Mouse (Mus musculus): ENCODE data around the gene Abcc9. TPM values are rescaled to one million over a fixed set of nuclear protein-coding genes. Genes with fewer than 3 reads are reported as not detected.

The Abcc9 gene
- total RNA-seq (2021): 1 to 10 TPM; 4.2 to 4.8 TPM

DNA sequence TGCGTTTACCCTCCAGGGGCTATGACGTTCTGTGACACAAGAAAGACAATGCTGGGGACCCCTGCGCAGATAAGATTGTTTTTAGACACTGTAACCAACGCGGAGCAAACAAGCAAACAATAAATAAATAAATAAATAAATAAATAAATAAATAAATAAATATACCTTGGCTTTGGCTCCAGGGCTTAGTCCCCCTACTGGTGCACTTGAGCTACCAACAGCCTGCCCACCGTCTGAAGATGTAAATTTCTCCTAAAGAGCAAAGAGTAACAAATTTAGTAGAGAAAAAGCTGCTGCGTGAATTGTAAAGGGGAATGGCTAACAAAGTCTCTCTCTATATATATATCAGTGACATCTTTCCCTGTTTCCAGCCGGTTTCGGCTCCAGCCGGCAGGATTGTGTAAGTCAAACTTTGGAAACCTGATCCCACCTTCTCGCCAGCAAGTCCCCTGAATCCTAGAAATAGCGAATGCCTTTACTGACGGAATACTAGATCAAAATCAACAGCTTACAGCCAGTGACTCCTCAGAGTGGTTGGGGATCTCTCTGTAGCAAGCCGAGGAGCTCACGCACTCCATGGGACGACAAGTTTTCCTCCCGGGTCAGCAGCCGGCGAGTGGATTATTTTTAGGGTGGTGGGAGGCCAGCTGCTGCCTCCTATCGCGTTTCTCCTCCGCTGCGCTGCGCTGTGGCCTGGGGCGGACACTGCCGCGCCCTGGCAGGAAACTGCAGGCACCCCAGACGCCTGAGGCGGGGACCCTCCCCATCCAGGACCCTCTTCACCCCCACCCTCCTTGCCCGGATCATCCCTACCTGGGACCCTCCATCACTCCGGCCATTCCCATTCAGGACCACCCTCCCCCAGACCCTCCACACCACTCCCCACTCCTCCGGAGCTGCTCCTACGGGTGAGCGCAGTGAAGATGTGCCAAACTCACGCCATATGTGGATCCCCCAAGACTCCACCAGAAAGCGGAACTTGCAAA, at the start of gene Abcc9:
Gene Abcc9, minus strand, starts transcription at position 664 of the 986 bp plus-strand sequence.
- intact Hi-C loops (cut with DNase I): no loop called here

DNA sequence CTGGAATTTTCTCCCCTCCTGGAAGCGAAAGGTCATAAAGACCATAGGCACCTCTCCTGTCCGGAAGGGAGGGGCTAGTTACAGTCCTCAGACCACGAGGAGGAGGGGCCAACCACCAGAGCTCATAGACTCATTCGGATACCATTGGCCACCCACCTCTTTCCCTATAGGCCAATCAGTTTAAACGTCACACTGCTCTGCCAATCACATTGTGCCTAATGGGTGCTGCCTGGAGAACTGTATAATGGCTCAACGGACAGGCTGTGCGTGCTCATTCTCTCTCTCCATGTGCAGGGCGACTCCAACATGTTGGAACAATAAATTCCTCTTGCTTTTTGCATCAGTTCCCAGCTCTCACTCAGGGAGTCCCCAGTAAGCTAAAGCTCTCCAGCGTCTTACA, 49.2 kb upstream of the Abcc9 start:
- DNase-seq (ENCODE audit: low spot score in 2 of 2): no peak
- intact Hi-C loops (cut with DNase I): no loop called here

More for the DNA sequence above, at the start of gene Abcc9:
- DNase-seq (ENCODE audit: low spot score in 2 of 2): peak in 1 of 2 experiments; percentile 13

DNA sequence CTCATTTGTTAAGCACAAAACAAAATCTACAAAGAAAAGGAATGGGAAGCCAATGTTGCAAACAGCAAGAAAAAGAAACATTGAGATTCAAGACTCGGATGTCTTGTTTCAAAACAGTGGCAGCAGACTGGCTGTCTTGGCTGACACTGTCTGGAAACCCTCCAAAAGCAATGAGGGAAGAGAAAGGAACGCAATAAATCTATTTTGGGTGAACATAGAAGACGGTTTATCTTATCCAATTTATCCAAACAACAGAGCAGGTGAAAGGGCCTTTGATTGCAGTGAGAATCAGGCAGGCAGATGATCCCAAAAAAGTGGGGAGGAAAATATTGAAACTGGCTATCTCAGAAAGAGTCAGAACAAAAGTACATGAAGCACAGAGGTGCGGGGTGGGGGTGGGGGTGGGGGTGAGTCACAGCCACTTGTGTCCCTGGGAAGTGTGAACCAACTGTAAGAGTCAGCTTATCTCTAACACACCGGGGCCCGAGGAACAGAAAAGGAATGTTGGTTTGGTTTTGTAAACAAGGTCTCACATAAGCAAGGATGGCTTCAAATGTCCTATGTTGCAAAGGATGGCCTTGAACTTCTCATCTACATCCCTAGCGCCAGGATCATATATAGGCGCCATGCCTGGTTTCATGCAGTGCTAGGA, 46.1 kb upstream of the Abcc9 start:
- no peak for DNase-seq (ENCODE audit: low spot score in 2 of 2)
- intact Hi-C loops (cut with DNase I): loop anchor here (10.0 kb wide), 1 partner anchor 363 kb away; the partner anchor contains the start of genes Golt1b and Recql

DNA sequence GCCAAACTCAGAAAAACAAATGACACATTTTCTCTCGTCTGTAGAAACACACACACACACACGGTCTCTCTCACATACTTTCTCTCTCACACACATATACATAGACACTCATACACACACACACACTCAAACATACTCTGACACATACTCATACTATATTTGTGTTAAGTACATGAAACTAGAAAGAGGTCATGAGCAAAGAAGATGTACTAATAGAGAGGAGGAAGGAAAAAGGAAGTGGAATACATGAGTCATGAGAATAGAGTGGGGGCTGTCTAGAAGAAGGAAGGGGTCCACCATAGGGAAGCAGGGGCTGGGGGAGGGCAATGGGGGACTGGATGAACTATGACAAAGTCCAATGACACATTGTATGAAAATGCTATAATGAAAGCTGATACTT, 45.0 kb upstream of the Abcc9 start:
- intact Hi-C loops (cut with DNase I): loop anchor here (10.0 kb wide), 1 partner anchor 362 kb away; the partner anchor contains the start of genes Golt1b and Recql

DNA sequence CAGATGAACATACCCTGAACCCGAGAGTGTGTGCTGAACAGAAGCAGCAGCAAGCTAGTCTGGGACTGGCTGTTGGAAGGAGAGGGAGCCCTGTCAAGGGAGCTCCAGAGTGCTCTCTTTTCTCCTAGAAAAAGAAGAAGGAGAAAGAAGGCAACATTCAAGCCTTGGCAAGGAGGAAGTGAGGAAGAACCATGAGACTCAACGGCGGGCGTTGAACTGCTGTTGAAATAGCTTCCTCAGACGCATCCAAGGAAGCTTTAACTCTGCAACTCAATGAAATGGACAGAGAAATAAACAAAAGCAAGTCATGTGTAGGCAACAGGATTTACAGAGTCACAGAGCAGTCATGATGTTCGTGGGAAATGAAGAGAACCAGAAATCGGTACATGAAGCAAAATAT, 44.6 kb upstream of the Abcc9 start:
- no peak for DNase-seq (ENCODE audit: low spot score in 2 of 2)
- intact Hi-C loops (cut with DNase I): loop anchor here (10.0 kb wide), 1 partner anchor 362 kb away; the partner anchor contains the start of genes Golt1b and Recql

More for the DNA sequence above, 45.0 kb upstream of the Abcc9 start:
- DNase-seq (ENCODE audit: low spot score in 2 of 2): no peak

DNA sequence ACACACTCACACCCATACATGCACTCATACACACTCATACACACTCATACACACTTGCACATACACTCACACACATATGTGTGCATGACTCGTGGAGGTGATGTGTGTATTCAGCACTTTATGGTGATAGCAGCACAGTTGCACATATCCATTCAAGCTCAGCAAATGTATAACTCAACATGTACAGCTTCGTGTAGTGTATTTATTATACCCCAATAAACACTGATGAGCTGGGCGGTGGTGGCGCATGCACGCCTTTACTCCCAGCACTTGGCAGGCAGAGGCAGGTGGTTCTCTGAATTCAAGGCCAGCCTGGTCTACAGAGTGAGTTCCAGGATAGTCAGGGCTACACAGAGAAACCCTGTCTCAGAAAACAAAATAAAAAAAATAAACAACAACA, 43.4 kb upstream of the Abcc9 start:
- no peak for DNase-seq (ENCODE audit: low spot score in 2 of 2)
- intact Hi-C loops (cut with DNase I): loop anchor here (10.0 kb wide), 1 partner anchor 361 kb away; the partner anchor contains the start of genes Golt1b and Recql

DNA sequence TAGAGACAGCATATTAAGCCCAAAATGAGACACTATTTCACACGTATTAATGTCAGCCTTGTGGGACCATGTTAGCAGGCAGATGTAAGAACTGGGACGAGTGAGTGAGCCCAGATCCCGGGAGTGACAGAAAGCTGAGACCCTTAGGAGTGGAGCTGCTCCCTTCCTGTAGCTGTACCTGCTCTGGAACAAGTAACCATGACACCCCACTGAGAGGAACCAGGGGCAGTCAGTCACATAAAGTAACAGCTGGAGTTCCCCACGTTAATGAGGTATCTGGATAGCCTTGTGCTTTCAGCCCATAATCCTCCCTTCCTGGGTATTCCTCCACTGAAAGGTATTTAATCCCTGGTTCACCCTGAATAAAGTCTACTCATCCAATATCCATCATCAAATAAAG, 41.1 kb upstream of the Abcc9 start:
- intact Hi-C loops (cut with DNase I): loop anchor here (10.0 kb wide), 1 partner anchor 358 kb away; the partner anchor contains the start of genes Golt1b and Recql

DNA sequence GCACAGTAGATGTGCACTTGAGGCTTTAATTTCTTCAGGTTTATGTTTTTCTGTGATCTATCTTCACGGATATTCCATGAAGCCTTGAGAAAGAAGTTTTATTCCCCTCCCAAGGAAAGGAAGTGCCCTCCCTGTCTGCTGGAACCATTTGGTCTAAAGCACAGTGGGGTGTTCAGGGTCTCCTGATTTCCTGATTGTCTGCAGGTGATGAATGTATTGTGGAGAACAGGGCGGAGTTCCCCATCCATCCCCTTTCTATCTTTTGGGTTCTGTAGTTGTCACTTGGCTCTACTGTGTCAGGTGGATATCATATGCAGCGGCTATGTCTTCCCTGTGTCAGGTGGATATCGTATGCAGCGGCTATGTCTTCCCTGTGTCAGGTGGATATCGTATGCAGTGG, 39.6 kb upstream of the Abcc9 start:
- intact Hi-C loops (cut with DNase I): loop anchor here (10.0 kb wide), 1 partner anchor 357 kb away; the partner anchor contains the start of genes Golt1b and Recql
- DNase-seq (ENCODE audit: low spot score in 2 of 2): no peak

More for the DNA sequence above, 41.1 kb upstream of the Abcc9 start:
- DNase-seq (ENCODE audit: low spot score in 2 of 2): no peak

DNA sequence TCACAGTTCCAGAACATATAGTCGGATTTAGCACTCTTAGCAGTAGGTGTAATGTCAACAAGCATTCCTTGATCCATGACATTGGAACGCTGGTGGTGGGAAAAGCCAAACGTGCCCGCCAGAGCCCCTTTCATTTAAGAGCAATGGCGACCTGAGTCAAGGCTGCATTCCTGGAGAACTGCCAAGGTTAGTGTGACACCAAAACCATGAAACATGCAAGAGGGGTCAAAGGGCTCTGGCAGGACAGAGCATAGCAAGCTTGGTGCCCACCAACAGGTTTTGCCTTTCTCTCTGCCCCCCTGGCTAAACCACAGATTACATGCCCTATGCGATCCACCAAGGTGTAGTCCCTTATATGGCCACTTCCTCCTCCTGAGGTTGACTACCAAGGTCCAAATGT, 36.5 kb upstream of the Abcc9 start:
- intact Hi-C loops (cut with DNase I): no loop called here
- DNase-seq (ENCODE audit: low spot score in 2 of 2): no peak

DNA sequence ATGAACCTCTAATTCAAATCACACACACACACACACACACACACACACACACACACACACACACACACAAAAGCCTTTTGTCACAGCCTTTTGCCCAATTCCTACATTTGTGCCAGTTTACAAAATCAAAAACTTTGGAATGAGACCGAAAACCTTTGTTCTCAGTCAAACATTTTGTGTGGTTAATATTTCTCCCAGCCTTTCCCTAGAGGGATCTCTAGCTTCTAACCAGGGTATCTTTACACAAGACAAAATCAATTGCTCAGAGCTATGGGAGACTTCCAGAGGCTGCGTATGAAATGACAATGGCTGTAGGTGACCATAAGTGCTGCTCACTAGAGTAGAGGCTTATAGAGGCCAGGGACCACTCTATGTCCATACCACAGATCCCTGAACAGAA, 36.1 kb upstream of the Abcc9 start:
- intact Hi-C loops (cut with DNase I): no loop called here
- no peak for DNase-seq (ENCODE audit: low spot score in 2 of 2)

DNA sequence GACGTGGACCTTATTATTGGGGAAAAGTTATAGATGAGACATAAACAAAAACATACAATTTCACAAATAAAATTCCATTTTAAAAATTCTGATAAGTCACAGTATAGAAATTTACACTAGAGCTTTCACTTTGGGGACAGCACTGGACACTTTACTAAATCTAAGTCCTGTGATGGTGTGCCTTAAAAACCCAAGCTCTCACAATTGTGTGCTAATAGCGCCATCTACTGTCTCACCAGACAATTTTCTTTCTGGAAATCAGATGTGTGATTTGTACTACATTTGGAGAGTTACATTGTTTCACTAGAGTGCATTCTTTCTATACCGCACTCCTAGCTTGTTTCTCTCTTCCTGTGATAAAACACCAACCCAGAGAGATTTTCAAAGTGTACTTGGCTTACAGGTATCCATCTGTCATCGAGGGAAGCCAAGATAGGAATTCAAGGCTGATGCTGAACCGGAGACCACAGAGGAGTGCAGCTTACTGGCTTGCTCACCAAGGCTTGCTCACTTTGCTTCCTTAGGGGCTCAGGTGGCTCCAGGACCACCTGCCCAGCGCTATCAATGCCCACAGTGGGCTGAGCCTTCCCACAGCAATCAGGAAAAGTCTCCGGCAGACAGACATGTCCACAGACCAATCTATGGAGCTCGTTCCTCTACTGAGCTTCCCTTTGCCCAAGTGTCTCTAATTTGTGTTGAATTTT, 33.3 kb upstream of the Abcc9 start:
- no peak for DNase-seq (ENCODE audit: low spot score in 2 of 2)

DNA sequence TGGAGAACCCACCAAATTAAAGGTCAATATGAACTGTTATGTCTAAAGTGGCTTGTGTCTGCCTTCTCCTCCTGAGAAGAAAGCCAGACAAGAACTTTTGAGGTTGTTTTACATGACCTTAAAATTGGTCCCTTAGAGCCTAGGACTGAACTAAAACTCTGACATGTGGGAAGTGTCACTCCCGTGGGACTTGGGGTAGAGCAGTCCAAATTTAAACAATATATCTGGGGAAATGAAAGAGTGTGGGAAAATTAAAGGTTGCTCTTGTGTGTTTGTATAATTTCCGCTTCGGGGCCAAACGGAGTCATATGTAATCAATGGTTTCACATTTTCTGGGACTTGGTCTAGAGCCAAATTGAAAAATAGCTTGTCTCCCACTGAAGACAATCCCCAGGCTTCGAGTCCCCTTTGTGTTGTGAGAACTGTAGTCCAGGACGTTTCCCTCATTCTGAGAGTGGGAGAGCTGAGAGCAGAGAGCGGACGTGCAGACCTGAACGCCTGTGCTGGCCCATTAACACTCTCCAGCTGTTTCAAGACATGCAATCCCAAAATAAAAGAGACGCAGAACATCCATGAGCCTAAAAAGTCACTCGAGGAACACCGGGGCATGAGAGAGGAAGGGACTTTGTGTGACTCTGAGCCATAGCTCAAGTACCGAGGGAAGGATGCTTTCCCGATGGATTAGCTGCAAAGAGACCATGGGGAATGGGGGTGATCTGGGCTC, 30.6 kb upstream of the Abcc9 start:
- intact Hi-C loops (cut with DNase I): no loop called here
- DNase-seq (ENCODE audit: low spot score in 2 of 2): no peak

More for the DNA sequence above, 33.3 kb upstream of the Abcc9 start:
- intact Hi-C loops (cut with DNase I): loop anchor here (1.0 kb wide), 1 partner anchor 210 kb away; no protein-coding TSS in a partner anchor

DNA sequence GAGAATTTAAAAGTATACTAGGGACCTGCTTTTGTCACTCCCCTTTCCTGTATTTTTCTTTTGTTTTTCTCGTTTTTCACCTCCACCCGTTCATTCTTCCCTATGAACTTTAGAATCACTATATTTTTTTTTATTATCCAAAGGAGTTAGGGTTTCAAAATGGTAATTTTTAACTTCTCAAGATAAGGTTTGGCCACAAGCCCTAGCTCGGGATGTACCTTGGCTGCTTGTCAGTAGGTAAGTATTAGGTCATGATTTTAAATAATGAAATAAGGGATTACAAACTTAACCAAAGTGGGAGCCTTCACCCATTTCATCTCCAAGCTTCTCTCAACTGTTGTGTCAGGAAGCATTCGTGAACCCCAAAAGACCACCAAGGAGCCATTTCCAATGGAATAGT, 23.9 kb upstream of the Abcc9 start:
- intact Hi-C loops (cut with DNase I): no loop called here
- DNase-seq (ENCODE audit: low spot score in 2 of 2): no peak

DNA sequence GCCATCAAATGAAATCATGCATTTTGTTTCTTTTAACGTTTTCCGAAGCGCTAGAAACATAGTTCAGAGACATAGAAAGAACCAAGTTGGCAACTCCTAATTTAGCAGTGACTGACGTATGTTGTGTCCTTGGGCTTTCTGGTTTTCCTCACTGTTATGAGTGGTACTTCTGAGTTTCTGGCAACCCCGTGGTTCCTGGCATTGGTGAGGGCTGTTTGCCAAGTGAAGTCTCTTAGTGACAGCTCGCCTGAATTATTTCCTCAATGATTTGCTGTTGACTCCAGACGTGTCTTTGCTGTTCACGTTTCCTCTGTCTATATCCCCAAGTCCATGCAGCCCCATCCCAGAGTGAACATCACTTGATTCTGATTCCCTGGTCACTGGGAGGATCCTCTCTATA, 19.6 kb upstream of the Abcc9 start:
- intact Hi-C loops (cut with DNase I): no loop called here
- DNase-seq (ENCODE audit: low spot score in 2 of 2): no peak

DNA sequence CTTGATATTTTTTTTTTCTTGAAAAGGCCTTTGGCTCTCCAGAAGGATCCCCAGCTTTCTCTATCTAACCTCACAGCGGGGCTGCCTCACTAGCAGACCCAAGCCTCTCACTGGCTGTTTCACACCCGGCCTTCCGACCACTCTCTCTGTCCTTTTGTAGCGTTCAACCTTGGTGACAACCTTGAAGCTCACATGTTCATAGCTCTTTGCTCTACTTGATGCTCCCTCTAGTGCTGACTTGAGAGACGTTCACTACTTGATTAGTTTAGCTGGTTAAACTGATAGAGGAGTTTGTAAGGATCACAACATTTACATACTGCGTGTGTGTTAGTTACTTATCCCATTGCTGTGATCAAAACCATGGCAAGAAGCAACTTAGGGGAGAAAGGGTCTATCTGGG, 18.5 kb upstream of the Abcc9 start:
- intact Hi-C loops (cut with DNase I): no loop called here
- DNase-seq (ENCODE audit: low spot score in 2 of 2): no peak

DNA sequence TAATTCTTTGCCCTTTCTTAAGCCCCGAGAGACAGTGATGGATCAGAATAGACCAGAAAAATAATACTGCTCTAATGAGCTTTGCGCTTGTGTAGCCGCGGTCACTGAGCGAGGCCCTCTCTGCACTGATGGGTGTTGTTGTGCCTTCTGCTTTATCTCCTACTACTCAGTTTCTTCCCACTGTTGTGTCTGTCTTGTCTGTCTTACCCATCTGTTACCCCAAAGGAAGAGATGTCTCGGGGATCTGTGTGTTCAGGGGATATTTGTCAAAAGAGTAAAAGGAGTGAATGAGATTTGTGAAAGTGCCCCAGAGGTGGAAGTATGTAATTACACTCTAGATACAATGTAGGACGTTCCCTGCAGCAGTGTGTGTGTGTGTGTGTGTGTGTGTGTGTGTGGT, 16.1 kb upstream of the Abcc9 start:
- intact Hi-C loops (cut with DNase I): no loop called here
- DNase-seq (ENCODE audit: low spot score in 2 of 2): no peak

DNA sequence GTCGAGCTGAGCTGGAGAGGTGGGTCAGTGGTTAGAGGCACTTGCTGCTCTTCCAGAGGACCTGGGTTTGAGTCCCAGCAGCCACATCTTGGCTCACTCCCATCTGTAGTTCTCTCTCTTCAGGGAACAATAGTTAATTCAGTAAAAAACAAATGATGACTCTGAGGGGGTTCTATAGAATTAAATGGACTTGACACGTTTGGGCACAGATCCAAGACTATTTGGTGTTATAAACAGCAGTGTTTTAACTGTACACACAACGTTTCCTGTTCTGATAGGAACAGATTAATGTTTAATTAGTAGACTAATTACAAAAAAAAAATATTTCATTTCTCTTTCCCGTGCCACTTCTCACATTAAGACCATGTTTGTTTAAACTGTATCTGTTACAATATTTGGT, 15.1 kb upstream of the Abcc9 start:
- no peak for DNase-seq (ENCODE audit: low spot score in 2 of 2)
- intact Hi-C loops (cut with DNase I): no loop called here

DNA sequence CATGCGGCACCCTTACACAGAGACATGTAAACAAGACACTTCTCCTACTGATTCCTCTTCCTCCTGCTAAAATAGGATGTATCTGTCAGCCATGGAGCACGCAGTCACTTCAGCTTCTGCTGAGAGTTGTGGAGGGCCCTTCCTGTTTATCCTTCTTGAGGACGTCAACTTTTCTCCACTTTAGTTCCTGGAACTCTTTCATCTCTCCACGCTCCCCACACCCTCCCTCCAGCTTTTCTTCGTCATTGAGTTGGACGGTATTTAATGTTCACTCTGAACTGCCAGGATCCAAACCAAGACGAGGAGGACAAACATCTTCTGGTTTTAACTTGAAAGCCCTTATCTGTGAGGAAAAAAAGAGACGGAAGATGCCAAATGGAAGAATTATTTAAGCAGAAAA, 12.9 kb upstream of the Abcc9 start:
- intact Hi-C loops (cut with DNase I): no loop called here
- DNase-seq (ENCODE audit: low spot score in 2 of 2): no peak

DNA sequence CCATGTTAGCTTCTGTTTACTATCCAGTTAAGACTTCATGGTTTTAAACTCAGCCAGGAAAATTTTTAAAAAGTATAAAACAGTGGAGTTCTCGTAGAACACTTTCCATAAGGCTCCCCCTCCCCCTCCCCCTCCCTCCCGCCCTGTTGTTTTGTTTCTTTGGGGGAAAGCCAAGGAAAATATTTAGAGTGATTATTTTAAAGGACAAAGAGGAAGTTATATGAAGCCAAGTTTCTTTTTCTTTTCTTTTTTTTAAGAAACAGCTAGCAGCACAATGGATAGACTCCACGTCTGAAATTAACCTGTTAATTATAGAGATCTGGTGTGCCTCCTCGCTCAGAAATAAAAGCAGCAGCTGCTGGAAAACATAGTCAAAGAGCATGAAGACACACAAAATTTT, 9.0 kb upstream of the Abcc9 start:
- intact Hi-C loops (cut with DNase I): no loop called here
- no peak for DNase-seq (ENCODE audit: low spot score in 2 of 2)
